Mouse (Mus musculus) CH12.LX (cell line): ENCODE data around the gene Ncor2. TPM values are rescaled to one million over a fixed set of nuclear protein-coding genes. Genes with fewer than 3 reads are reported as not detected.

Source experiments
- DNase-seq: peaks from one replicate; pipeline ENCODE4 v3.0.0-alpha.2; 2013; ENCODE audit errors: extremely low read depth
- H3K27ac ChIP-seq: 2 replicates; pipeline ENCODE4 v1.5.1; 2012; ENCODE audit warnings: low read depth, mild to moderate bottlenecking, control low read depth, moderate library complexity; ENCODE audit not compliant: insufficient read depth
- H3K27me3 ChIP-seq: replicated peaks from 2 replicates; pipeline ENCODE3; 2012; ENCODE audit warnings: inconsistent platforms
- H3K36me3 ChIP-seq, 2 experiments: replicated peaks in 1 of 2; 2 replicates each; pipeline versions ENCODE3 to v1.6.1; 2012; ENCODE audit warnings: inconsistent platforms in 1 of 2, low read length in 1 of 2, mild to moderate bottlenecking in 1 of 2, mixed read lengths in 1 of 2, moderate library complexity in 1 of 2; ENCODE audit not compliant: control insufficient read depth in 1 of 2, insufficient read depth in 1 of 2
- H3K4me1 ChIP-seq, 2 experiments: 2 replicates each; pipeline ENCODE4 v1.6.1; 2012; ENCODE audit warnings: inconsistent platforms in 1 of 2, moderate library complexity in 1 of 2; ENCODE audit not compliant: insufficient read depth in 2 of 2, control insufficient read depth in 1 of 2
- H3K4me2 ChIP-seq: 2 replicates; pipeline ENCODE4 v1.6.1; 2012; ENCODE audit warnings: low read depth, mild to moderate bottlenecking, control low read depth; ENCODE audit not compliant: poor library complexity, insufficient read depth, severe bottlenecking
- H3K4me3 ChIP-seq, 3 experiments: fragments of 150-350 bp in 1 of 3; sonication (generic) in 1 of 3; replicated peaks in 1 of 3; 2 replicates each; pipeline versions ENCODE3 to v1.5.1; 2011 to 2012; ENCODE audit warnings: low read depth in 2 of 3, low read length in 2 of 3, mild to moderate bottlenecking in 2 of 3, moderate library complexity in 2 of 3, control low read depth in 1 of 3, improper control_type of control experiment in 1 of 3, inconsistent platforms in 1 of 3, mixed read lengths in 1 of 3; ENCODE audit not compliant: poor library complexity in 1 of 3
- H3K79me2 ChIP-seq: replicated peaks from 2 replicates; pipeline ENCODE4 v1.6.1; 2012; ENCODE audit warnings: mild to moderate bottlenecking, moderate library complexity; ENCODE audit not compliant: control insufficient read depth, poor library complexity, insufficient read depth, severe bottlenecking; ENCODE audit errors: extremely low read depth
- H3K9ac ChIP-seq: 2 replicates; pipeline ENCODE4 v1.6.1; 2012; ENCODE audit warnings: low read depth, mild to moderate bottlenecking, control low read depth, moderate library complexity; ENCODE audit not compliant: insufficient read depth
- H3K9me3 ChIP-seq: replicated peaks from 2 replicates; pipeline ENCODE3; 2012; ENCODE audit warnings: low read length, inconsistent platforms, mixed read lengths
- BHLHE40 ChIP-seq: IDR thresholded peaks from 2 replicates; pipeline ENCODE4 v1.6.1; 2011; ENCODE audit warnings: mild to moderate bottlenecking, low read depth, low read length, improper control_type of control experiment
- CHD1 ChIP-seq: IDR thresholded peaks from 2 replicates; pipeline ENCODE4 v1.6.1; 2012; ENCODE audit warnings: low read depth, low read length, improper control_type of control experiment, inconsistent platforms
- CTCF ChIP-seq, 2 experiments: IDR thresholded peaks in 1 of 2; conservative IDR thresholded peaks in 1 of 2; 2 replicates each; pipeline ENCODE4 v1.5.1; 2011 to 2012; ENCODE audit warnings: low read depth in 2 of 2, low read length in 2 of 2, improper control_type of control experiment in 1 of 2, inconsistent platforms in 1 of 2, mild to moderate bottlenecking in 1 of 2, moderate library complexity in 1 of 2
- ELF1 ChIP-seq: IDR thresholded peaks from 2 replicates; pipeline ENCODE4 v1.6.1; 2014; ENCODE audit warnings: low read depth, mild to moderate bottlenecking, inconsistent platforms, low read length, improper control_type of control experiment
- EP300 ChIP-seq: IDR thresholded peaks from 2 replicates; pipeline ENCODE4 v1.6.1; 2011; ENCODE audit warnings: low read length, improper control_type of control experiment
- HCFC1 ChIP-seq: IDR thresholded peaks from 2 replicates; pipeline ENCODE4 v1.6.1; 2012; ENCODE audit warnings: low read depth, mild to moderate bottlenecking, inconsistent platforms, low read length, improper control_type of control experiment
- JUND ChIP-seq: conservative IDR thresholded peaks from 2 replicates; pipeline ENCODE4 v1.6.1; 2011; ENCODE audit warnings: low read depth, low read length, improper control_type of control experiment
- KAT2A ChIP-seq: IDR thresholded peaks from 2 replicates; pipeline ENCODE4 v1.6.1; 2012; ENCODE audit warnings: low read length, improper control_type of control experiment, inconsistent platforms; ENCODE audit not compliant: insufficient replicate concordance
- MAX ChIP-seq: IDR thresholded peaks from 2 replicates; pipeline ENCODE4 v1.6.1; 2011; ENCODE audit warnings: low read length, improper control_type of control experiment
- MAZ ChIP-seq: IDR thresholded peaks from 2 replicates; pipeline ENCODE4 v1.6.1; 2012; ENCODE audit warnings: low read depth, mild to moderate bottlenecking, inconsistent platforms, low read length, improper control_type of control experiment, moderate library complexity
- MEF2A ChIP-seq: IDR thresholded peaks from 2 replicates; pipeline ENCODE4 v1.6.1; 2014; ENCODE audit warnings: low read depth, mild to moderate bottlenecking, inconsistent platforms, low read length, improper control_type of control experiment, borderline replicate concordance
- MXI1 ChIP-seq: IDR thresholded peaks from 2 replicates; pipeline ENCODE4 v1.6.1; 2011; ENCODE audit warnings: mild to moderate bottlenecking, low read depth, low read length, improper control_type of control experiment
- NELFE ChIP-seq: IDR thresholded peaks from 2 replicates; pipeline ENCODE4 v1.6.1; 2011; ENCODE audit warnings: low read depth, low read length, improper control_type of control experiment
- NRF1 ChIP-seq: IDR thresholded peaks from 2 replicates; pipeline ENCODE4 v1.6.1; 2014; ENCODE audit warnings: low read depth, mild to moderate bottlenecking, inconsistent platforms, low read length, improper control_type of control experiment, moderate library complexity
- POLR2A ChIP-seq: IDR thresholded peaks from 2 replicates; pipeline ENCODE4 v1.6.1; 2011; ENCODE audit warnings: low read depth, mild to moderate bottlenecking, improper control_type of control experiment, low read length
- POLR2AphosphoS2 ChIP-seq: IDR thresholded peaks from 2 replicates; pipeline ENCODE4 v1.6.1; 2011; ENCODE audit warnings: low read depth, low read length, improper control_type of control experiment
- RAD21 ChIP-seq: IDR thresholded peaks from 2 replicates; pipeline ENCODE4 v1.6.1; 2011; ENCODE audit warnings: low read depth, mild to moderate bottlenecking, low read length, improper control_type of control experiment, moderate library complexity
- RCOR1 ChIP-seq: conservative IDR thresholded peaks from 2 replicates; pipeline ENCODE4 v1.6.1; 2012; ENCODE audit warnings: low read depth, mild to moderate bottlenecking, inconsistent platforms, low read length, improper control_type of control experiment
- TBP ChIP-seq: conservative IDR thresholded peaks from 2 replicates; pipeline ENCODE4 v1.6.1; 2011; ENCODE audit warnings: low read depth, low read length, improper control_type of control experiment
- TCF12 ChIP-seq: IDR thresholded peaks from 2 replicates; pipeline ENCODE4 v1.6.1; 2014; ENCODE audit warnings: low read depth, mild to moderate bottlenecking, inconsistent platforms, low read length, improper control_type of control experiment
- UBTF ChIP-seq: IDR thresholded peaks from 2 replicates; pipeline ENCODE4 v1.6.1; 2012; ENCODE audit warnings: low read depth, mild to moderate bottlenecking, inconsistent platforms, low read length, improper control_type of control experiment, moderate library complexity
- USF2 ChIP-seq: conservative IDR thresholded peaks from 2 replicates; pipeline ENCODE4 v1.6.1; 2011; ENCODE audit warnings: low read depth, low read length, improper control_type of control experiment
- ZC3H11A ChIP-seq: IDR thresholded peaks from 2 replicates; pipeline ENCODE4 v1.6.1; 2012; ENCODE audit warnings: low read depth, mild to moderate bottlenecking, inconsistent platforms, low read length, improper control_type of control experiment
- ZKSCAN1 ChIP-seq: IDR thresholded peaks from 2 replicates; pipeline ENCODE4 v1.6.1; 2012; ENCODE audit warnings: low read depth, inconsistent platforms, low read length, improper control_type of control experiment, borderline replicate concordance
- ZNF384 ChIP-seq: IDR thresholded peaks from 2 replicates; pipeline ENCODE4 v1.6.1; 2012; ENCODE audit warnings: low read depth, low read length, improper control_type of control experiment, inconsistent platforms
- dilution Hi-C: fragments of 300-500 bp; cut with MboI; formaldehyde crosslinking; loops from 2 replicates; pipeline ENCODE4 v1.14.3; 2020; ENCODE audit warnings: low sequenced_read_pairs; ENCODE audit not compliant: extremely low pct_unique_long_range_greater_than_20kb, extremely low pct_ligation_motif_present
- in situ Hi-C: fragments of 300-500 bp; cut with MboI; formaldehyde crosslinking; loops from 3 replicates; pipeline ENCODE4 v1.14.3; 2019; ENCODE audit warnings: low sequenced_read_pairs, low pct_ligation_motif_present, low pct_unique_long_range_greater_than_20kb, mixed read lengths
- polyA plus RNA-seq: library from polyadenylated mRNA; unstranded; fragments of >175 nt; gene quantifications from 2 replicates; pipeline ENCODE4 v1.2.1, GENCODE M21; 2012; ENCODE audit warnings: low read depth; ENCODE audit not compliant: insufficient read length
- total RNA-seq, 2 experiments: library from RNA; depleted of rRNA; stranded (reverse); fragments of 300-350 nt in 1 of 2; fragments of >200 nt in 1 of 2; gene quantifications; 2 replicates each; pipeline ENCODE4 v1.2.3; 2012 to 2014

Ncor2 gene
- total and polyA plus RNA-seq, 3 experiments = 3.9 to 44.7 (median 10.8) TPM

DNA sequence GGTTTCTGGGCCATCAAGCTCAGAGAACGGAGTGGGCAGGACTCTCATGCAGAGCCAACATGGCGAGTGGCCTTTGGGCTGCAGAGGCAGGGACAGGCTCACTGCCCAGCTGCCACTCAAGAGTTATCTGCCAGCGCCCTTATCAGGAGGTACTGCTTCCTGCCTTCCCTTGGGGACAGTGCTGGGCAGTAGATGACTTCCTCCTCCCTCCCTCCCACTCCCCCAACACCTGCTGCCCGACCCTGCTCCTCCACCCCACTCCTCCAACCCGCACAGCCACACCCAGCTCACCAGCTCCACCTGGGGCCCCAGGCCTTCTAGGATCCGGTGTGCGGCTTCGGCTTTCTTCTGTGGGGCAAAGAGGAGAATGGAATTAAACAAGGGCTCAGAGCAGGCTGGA is 76.7 kb downstream of the Ncor2 start:
- peaks cover 45 to 99% of the 10 kb centered on the region in 2 experiments for H3K36me3 ChIP-seq
- H3K4me3 ChIP-seq = no peak overlapping the region
- no peak overlapping the region for H3K4me2 ChIP-seq
- TF ChIP-seq HCFC1 (no peak), TCF12 (no peak), CHD1 (no peak), MXI1 (no peak), MAZ (no peak), BHLHE40 (no peak), ELF1 (no peak), TBP (no peak), USF2 (no peak), MAX (no peak), CTCF (conservative IDR thresholded peaks at IDR 0.05 in 1 of 2, IDR thresholded peaks at IDR 0.05 in 1 of 2; ENCODE audit: low read depth in 2 of 2, low read length in 2 of 2) (no peak), RCOR1 (no peak), NRF1 (no peak), EP300 (no peak), ZC3H11A (no peak), KAT2A (no peak), ZNF384 (no peak), POLR2AphosphoS2 (no peak)
- H3K4me1 ChIP-seq = peaks cover 2 to 20% of the 10 kb centered on the region in 2 experiments; a peak in 3 of 4 replicates
- H3K27ac ChIP-seq = no peak overlapping the region
- no peaks in the 10 kb centered on the region for H3K27me3 ChIP-seq
- dilution Hi-C loops (no loop called here), in situ Hi-C loops (no loop called here)
- no peak for DNase-seq
- no peaks in the 10 kb centered on the region for H3K9me3 ChIP-seq
- H3K79me2 ChIP-seq = no peaks in the 10 kb centered on the region
- H3K9ac ChIP-seq = no peak overlapping the region

DNA sequence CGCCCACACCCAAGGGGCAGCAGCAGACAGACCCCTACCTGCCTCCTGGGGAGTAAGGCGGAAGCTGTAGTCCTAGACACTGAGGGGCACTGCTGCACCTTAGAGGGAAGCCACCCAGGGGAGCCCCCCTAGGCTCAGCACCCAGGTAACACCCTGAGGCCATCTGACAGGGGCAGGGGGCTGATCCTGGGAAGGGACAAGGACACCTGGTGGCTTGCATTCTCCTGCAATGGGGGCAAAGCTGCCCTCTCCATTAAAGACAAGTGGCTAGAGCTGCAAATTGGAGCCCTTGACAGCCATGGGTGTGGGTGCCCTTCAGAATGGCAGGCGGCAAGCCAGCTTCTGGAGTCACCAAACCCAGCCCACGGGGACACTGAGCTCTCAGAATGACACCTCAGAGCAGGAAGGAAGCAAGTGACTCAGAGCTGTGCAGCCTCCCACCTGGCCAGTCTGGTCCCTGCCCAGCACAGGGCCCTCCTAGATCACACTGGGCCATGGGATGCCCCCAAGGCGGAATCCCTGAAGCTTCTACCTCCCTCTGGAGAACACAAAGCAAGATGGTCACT is 79.2 kb downstream of the Ncor2 start:
- Histone ChIP-seq H3K4me3 (no peak overlapping the region), H3K9me3 (no peaks in the 10 kb centered on the region), H3K27ac (no peak overlapping the region), H3K4me1 (peaks cover 6 to 24% of the 10 kb centered on the region in 2 experiments), H3K36me3 (peaks cover 48 to 99% of the 10 kb centered on the region in 2 experiments), H3K9ac (no peak overlapping the region), H3K27me3 (no peaks in the 10 kb centered on the region), H3K79me2 (no peaks in the 10 kb centered on the region), H3K4me2 (no peak overlapping the region)
- dilution Hi-C loops = no loop called here
- no peak for DNase-seq
- TF ChIP-seq MEF2A (no peak), JUND (no peak), CHD1 (no peak), CTCF (conservative IDR thresholded peaks at IDR 0.05 in 1 of 2, IDR thresholded peaks at IDR 0.05 in 1 of 2; ENCODE audit: low read depth in 2 of 2, low read length in 2 of 2) (no peak), ZNF384 (no peak), ZKSCAN1 (no peak), POLR2A (no peak), NELFE (no peak), RAD21 (no peak), EP300 (no peak), UBTF (no peak), RCOR1 (no peak)
- in situ Hi-C loops = no loop called here
